Mouse (Mus musculus) brain, embryonic 14.5 days (tissue): ENCODE measurements around the gene Gm17581. TPM values are rescaled to one million over a fixed set of nuclear protein-coding genes. Genes with fewer than 3 reads are reported as not detected.

Experiments
- DNase-seq: peaks from one replicate; pipeline ENCODE4 v3.0.0-alpha.2; 2011; ENCODE audit warnings: low read depth
- CTCF ChIP-seq: fragments of 200-500 bp; IDR thresholded peaks from 2 replicates; pipeline ENCODE4 v1.5.1; 2012; ENCODE audit warnings: inconsistent platforms, mild to moderate bottlenecking, moderate library complexity, borderline replicate concordance; ENCODE audit not compliant: insufficient read depth, insufficient read length; ENCODE audit errors: extremely low read depth
- POLR2A ChIP-seq: fragments of 200-500 bp; IDR thresholded peaks from 2 replicates; pipeline ENCODE4 v1.6.1; 2012; ENCODE audit warnings: mild to moderate bottlenecking, inconsistent platforms, borderline replicate concordance; ENCODE audit not compliant: poor library complexity, insufficient read depth, insufficient read length, severe bottlenecking; ENCODE audit errors: extremely low read depth
- polyA plus RNA-seq: library from polyadenylated mRNA; depleted of rRNA; stranded (reverse); fragments of >200 nt; gene quantifications from 2 replicates; pipeline ENCODE4 v1.2.3, GENCODE M21; 2012; rRNA removed

The Gm17581 gene
- polyA plus RNA-seq, 1 experiment: not detected

DNA sequence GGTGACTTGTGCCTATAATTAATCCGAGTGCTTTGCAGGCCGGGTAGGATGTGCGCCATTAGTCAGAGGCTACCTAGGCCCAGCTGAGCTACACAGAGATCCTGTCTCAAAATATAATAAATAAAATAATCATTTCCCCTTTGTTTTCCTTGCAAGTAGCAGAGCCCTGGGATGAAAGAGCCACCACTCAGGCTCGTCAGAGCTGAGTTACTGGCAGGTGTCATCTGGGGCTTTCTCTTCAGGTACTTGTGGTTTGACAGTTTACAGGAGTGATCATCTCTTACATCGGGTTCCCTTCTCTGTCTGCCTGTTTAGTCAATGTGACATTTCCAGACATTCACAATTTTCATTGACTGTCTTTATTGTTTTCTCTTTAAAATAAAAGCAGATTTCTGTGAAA is 49.1 kb downstream of the Gm17581 start:
- TF ChIP-seq POLR2A: no peak
- no peak for TF ChIP-seq CTCF
- no peak for DNase-seq

Other genes starting within 250 kb of the Gm17581 start
- gene Acss2, start 217.9 kb downstream of the Gm17581 start, polyA plus RNA-seq: 26.5 and 29.5 TPM in 2 replicates
- gene Ggt7, start 217.6 kb downstream of the Gm17581 start, polyA plus RNA-seq: 160 and 237 TPM in 2 replicates
- gene Gss, start 143.1 kb downstream of the Gm17581 start, polyA plus RNA-seq: 10.1 and 11.8 TPM in 2 replicates
- 0.48 and 0.53 TPM in 2 replicates for gene Myh7b, start 124.7 kb downstream of the Gm17581 start, polyA plus RNA-seq
- 202 TPM in 2 replicates for gene Trpc4ap, start 43.5 kb downstream of the Gm17581 start, polyA plus RNA-seq
- gene Edem2, start 6.4 kb downstream of the Gm17581 start, polyA plus RNA-seq: 58.4 and 84.7 TPM in 2 replicates
- gene Procr, start 15.3 kb upstream of the Gm17581 start, polyA plus RNA-seq: 2.4 and 3.1 TPM in 2 replicates
- 65.2 and 81.3 TPM in 2 replicates for gene Mmp24, start 39.5 kb upstream of the Gm17581 start, polyA plus RNA-seq
- gene BC029722, start 83.6 kb upstream of the Gm17581 start, polyA plus RNA-seq: 21.5 and 26.5 TPM in 2 replicates
- 88.8 and 100.0 TPM in 2 replicates for gene Eif6, start 91.1 kb upstream of the Gm17581 start, polyA plus RNA-seq
- 0.04 TPM in 2 replicates for gene Fam83c, start 99.0 kb upstream of the Gm17581 start, polyA plus RNA-seq
- gene Uqcc1, start 194.4 kb upstream of the Gm17581 start, polyA plus RNA-seq: 40.4 and 44.9 TPM in 2 replicates
- gene Gm15557, start 204.9 kb upstream of the Gm17581 start, polyA plus RNA-seq: not detected in 2 replicates
- 1.4 and 1.7 TPM in 2 replicates for gene Gdf5, start 209.5 kb upstream of the Gm17581 start, polyA plus RNA-seq
- 16.0 and 23.7 TPM in 2 replicates for gene Cep250, start 220.6 kb upstream of the Gm17581 start, polyA plus RNA-seq